Mouse (Mus musculus): ENCODE data around the gene Gm6268. TPM values are rescaled to one million over a fixed set of nuclear protein-coding genes. Genes with fewer than 3 reads are reported as not detected.

The Gm6268 gene
- total RNA-seq (2017), result not detected in 2 replicates

GRCm38 (mm10) chrX:36400980-36401379 lies at the start of gene Gm6268:
Gene Gm6268, plus strand, starts transcription at chrX:36401280.
- ATAC-seq (ENCODE audit: extremely low read depth, insufficient number of reproducible peaks, low FRiP score, poor library complexity, severe bottlenecking), result no peak

DNA sequence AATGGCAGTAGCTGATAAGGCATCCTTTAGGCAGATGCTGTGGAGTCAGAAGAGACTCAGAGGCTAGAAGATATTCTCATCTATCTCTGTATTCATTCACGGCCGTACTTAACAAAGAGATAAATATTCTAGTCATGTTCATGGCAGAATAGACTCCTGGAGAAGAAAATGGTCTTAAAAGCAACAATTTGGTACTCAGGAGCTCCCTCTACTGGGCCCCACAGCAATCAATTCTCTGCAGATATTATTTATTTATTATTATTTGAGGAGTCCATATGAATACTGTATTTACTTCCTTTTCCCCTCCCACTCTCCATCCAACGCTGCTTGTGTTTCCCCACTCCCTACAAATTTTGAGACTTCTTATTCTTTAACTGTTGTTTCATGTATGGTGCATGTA lies 48.6 kb upstream of the Gm6268 start:
- ATAC-seq (ENCODE audit: extremely low read depth, insufficient number of reproducible peaks, low FRiP score, poor library complexity, severe bottlenecking), result no peak

DNA sequence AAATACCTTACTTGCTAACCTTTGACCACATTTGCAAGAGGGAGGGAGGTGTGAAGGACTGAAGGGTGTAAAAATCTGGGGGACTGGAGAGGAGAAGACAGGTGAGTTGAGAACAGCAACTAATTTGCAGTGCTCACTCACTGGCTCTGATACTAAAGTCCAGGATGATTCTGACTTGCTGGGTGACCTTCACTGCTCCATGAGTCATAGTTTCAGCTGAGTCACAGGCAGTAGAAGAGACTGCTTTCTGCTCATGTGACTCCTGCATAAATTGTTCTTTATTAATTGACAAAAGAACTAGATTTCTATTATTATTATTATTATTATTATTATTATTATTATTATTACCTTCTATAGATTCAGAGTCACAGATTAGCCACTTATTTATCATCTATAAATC lies 15.7 kb upstream of the Gm6268 start:
- ATAC-seq (ENCODE audit: extremely low read depth, insufficient number of reproducible peaks, low FRiP score, poor library complexity, severe bottlenecking), result no peak

DNA sequence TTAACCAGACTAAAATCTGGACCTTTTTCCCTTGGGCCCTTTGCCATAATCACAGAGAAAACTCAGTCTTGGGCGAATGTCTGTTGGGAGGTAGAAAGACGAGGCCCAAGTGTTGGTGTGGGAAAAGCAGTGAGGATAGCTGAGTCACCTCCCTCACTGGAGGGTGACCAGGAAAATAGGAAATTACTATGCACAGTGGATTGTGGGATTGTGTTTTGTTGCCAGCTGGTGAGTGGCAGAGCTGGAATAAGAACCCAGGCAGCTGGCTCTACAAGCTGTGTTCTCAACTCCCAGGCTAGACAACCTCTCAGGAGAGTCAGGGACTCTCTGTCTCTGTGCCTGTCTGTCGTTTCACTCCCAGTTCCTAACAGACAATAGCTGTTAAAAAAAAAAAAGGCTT lies 11.1 kb upstream of the Gm6268 start:
- ATAC-seq (ENCODE audit: extremely low read depth, insufficient number of reproducible peaks, low FRiP score, poor library complexity, severe bottlenecking), result no peak

DNA sequence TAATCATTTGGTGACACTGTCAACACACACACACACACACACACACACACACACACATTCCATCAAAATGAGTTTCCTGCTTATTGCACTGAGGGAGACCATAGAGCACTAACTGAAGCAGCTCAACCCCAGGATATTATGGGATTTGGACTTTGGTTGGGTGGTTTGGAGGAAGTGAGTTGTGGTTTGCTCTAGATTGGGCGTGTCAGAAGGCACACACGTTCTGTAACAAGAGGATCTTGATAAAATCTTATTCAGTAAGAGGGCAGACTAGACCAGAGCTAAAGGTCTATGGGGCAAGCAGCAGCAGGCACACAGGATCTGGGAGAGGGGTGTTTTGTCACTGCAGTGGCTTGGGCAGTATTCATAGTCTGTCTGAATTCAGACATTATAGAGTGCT lies 10.6 kb upstream of the Gm6268 start:
- no peak for ATAC-seq (ENCODE audit: extremely low read depth, insufficient number of reproducible peaks, low FRiP score, poor library complexity, severe bottlenecking)

DNA sequence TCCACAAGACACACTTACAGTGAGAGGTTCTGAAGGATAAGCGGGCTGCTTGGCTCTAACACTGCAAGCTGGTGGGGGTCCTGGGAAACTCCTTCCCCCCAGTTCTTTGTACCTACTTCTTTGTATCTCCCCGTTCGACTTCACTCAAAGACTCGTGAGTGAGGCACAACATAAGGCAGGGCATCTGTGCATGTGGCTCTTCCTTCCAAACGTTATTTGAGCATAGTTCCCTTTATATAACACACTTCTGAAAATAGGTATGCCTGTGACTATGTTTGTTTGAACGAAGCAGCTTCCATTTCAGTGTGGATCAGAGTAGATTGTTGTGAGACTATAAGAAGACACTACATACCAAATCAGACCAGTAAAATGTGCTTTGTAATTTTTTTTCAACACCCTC lies 8.4 kb upstream of the Gm6268 start:
- no peak for ATAC-seq (ENCODE audit: extremely low read depth, insufficient number of reproducible peaks, low FRiP score, poor library complexity, severe bottlenecking)

DNA sequence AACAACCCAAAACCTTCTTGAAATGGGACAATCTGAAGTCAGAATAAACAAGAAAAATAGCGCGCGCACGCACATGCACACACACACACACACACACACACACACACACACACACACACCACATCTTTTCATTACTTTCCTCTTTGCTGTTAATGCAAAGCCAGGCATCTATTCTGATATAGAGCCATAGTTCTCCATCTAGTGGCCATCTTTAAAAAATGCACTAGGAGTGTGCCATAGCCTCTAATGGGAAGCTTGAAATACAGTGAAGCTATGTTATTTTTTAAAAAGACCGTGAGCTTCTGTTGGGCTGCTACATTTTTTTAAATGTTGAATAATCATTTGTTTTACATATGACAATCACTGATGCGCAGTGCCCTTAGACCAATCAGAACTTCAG lies 7.8 kb upstream of the Gm6268 start:
- ATAC-seq (ENCODE audit: extremely low read depth, insufficient number of reproducible peaks, low FRiP score, poor library complexity, severe bottlenecking), result no peak

GRCm38 (mm10) chrX:36402316-36402715 lies 1.2 kb downstream of the Gm6268 start:
- no peak for ATAC-seq (ENCODE audit: extremely low read depth, insufficient number of reproducible peaks, low FRiP score, poor library complexity, severe bottlenecking)

- ATAC-seq (ENCODE audit: extremely low read depth, insufficient number of reproducible peaks, low FRiP score, poor library complexity, severe bottlenecking), result no peak
These were observed 18.1 kb downstream of the Gm6268 start for GRCm38 (mm10) chrX:36419153-36419552.

DNA sequence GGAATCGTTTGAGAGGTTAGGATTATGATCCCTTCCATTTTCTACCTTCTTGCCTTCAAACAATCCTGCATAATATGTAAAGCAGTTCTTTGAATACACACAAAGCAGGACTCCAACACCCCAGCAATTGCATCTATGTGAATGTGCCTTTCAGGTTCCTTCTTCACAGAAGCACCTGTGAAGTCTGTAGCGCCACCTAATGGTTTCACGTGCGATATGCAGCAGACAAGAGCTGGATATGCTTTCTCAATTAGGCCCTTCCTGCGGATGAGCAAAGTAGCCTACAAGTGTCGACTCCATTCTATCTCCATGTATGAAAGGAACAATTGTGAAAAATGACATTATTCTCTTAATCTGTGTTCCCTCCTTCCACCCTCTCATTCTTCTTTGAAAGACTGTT lies 33.9 kb downstream of the Gm6268 start:
- ATAC-seq (ENCODE audit: extremely low read depth, insufficient number of reproducible peaks, low FRiP score, poor library complexity, severe bottlenecking), result no peak

GRCm38 (mm10) chrX:36437932-36438331 lies 36.9 kb downstream of the Gm6268 start:
- ATAC-seq (ENCODE audit: extremely low read depth, insufficient number of reproducible peaks, low FRiP score, poor library complexity, severe bottlenecking), result no peak

Other genes with a start within 250 kb of the Gm6268 start
- not detected in 2 replicates for gene Zcchc12, start 205.4 kb upstream of the Gm6268 start, total RNA-seq (2017)
- 0.58 and 1.5 TPM in 2 replicates for gene Lonrf3, start 72.9 kb upstream of the Gm6268 start, total RNA-seq (2017)
- gene Gm14569, start 90.5 kb downstream of the Gm6268 start, total RNA-seq (2017), result not detected in 2 replicates
- 32.9 TPM in 2 replicates for gene Pgrmc1, start 196.9 kb downstream of the Gm6268 start, total RNA-seq (2017)
- gene Akap17b, start 244.1 kb downstream of the Gm6268 start, total RNA-seq (2017), result 4.2 and 7.4 TPM in 2 replicates